Mouse (Mus musculus) heart, adult 2 months (tissue): Measurements from ENCODE around the gene Rab1b. TPM values are rescaled to one million over a fixed set of nuclear protein-coding genes. Genes with fewer than 3 reads are reported as not detected.

ENCODE experiments used
- DNase-seq, 2 experiments: peaks; one replicate each; pipeline ENCODE4 v3.0.0; 2021
- H3K27ac ChIP-seq: fragments of 200-600 bp; 2 replicates; pipeline ENCODE4 v1.8.1; 2022
- H3K27me3 ChIP-seq: fragments of 200-500 bp; 2 replicates; pipeline ENCODE4 v1.6.1; 2012; ENCODE audit warnings: mild to moderate bottlenecking, low read length, inconsistent platforms, mixed read lengths; ENCODE audit not compliant: control insufficient read depth, insufficient read depth
- H3K36me3 ChIP-seq: fragments of 200-500 bp; 2 replicates; pipeline ENCODE4 v1.6.1; 2012; ENCODE audit warnings: low read length, inconsistent platforms; ENCODE audit not compliant: control insufficient read depth, insufficient read depth
- H3K4me1 ChIP-seq: fragments of 200-500 bp; 2 replicates; pipeline ENCODE4 v1.6.1; 2011; ENCODE audit warnings: low read length; ENCODE audit not compliant: control insufficient read depth, insufficient read depth
- H3K4me3 ChIP-seq: fragments of 200-600 bp; 2 replicates; pipeline ENCODE4 v1.8.1; 2022
- H3K79me2 ChIP-seq: fragments of 200-500 bp; replicated peaks from 2 replicates; pipeline ENCODE4 v1.6.1; 2012; ENCODE audit warnings: mild to moderate bottlenecking, inconsistent platforms, low read length, moderate library complexity, mixed read lengths; ENCODE audit not compliant: control insufficient read depth, insufficient read depth
- H3K9ac ChIP-seq: fragments of 200-500 bp; 2 replicates; pipeline ENCODE4 v1.6.1; 2012; ENCODE audit warnings: low read depth, mild to moderate bottlenecking, control low read depth, inconsistent platforms, low read length, mixed read lengths
- CTCF ChIP-seq: fragments of 200-600 bp; IDR thresholded peaks from 2 replicates; pipeline ENCODE4 v1.8.1; 2022; ENCODE audit warnings: antibody characterized with exemption, mild to moderate bottlenecking, moderate library complexity
- EP300 ChIP-seq: fragments of 200-500 bp; IDR thresholded peaks from 2 replicates; pipeline ENCODE4 v1.6.1; 2011; ENCODE audit warnings: low read depth, low read length, control low read depth; ENCODE audit not compliant: insufficient read depth
- POLR2A ChIP-seq: fragments of 200-500 bp; IDR thresholded peaks from 2 replicates; pipeline ENCODE4 v1.6.1; 2011; ENCODE audit warnings: mild to moderate bottlenecking, low read depth, low read length, control low read depth; ENCODE audit not compliant: insufficient read depth
- WGBS: fragments of 180-500 bp; shearing (Covaris S2); methylation state at CpG from one replicate; pipeline ENCODE4 v1.1.7; 2018; 5-methylcytosine and 5-hydroxymethylcytosine counted together
- intact Hi-C: fragments of 180-260 bp; cut with DNase I; formaldehyde crosslinking; loops from one replicate; pipeline ENCODE4 v1.15.1; 2025
- polyA plus RNA-seq: library from polyadenylated mRNA; depleted of rRNA; stranded (reverse); fragments of >200 nt; gene quantifications from 2 replicates; pipeline ENCODE4 v1.2.3, GENCODE M21; 2012; rRNA removed
- total RNA-seq, 2 experiments: library from RNA; stranded (reverse); gene quantifications; 2 replicates each; pipeline ENCODE4 v1.2.3; 2021

The Rab1b gene
- total and polyA plus RNA-seq, 3 experiments, result 173 to 221 (median 195) TPM

- Histone ChIP-seq H3K79me2 (no peaks in the 10 kb centered on the region), H3K36me3 (no peaks in the 10 kb centered on the region), H3K4me1 (peaks cover 4% of the 10 kb centered on the region), H3K27me3 (no peaks in the 10 kb centered on the region), H3K9ac (no peak overlapping the region), H3K27ac (no peak overlapping the region), H3K4me3 (no peak overlapping the region)
- WGBS, result 91% methylated on average over 6 of the region's 6 CpGs
- TF ChIP-seq POLR2A, result no peak
- no peak for TF ChIP-seq CTCF
- TF ChIP-seq EP300, result no peak
- no peak for DNase-seq
- intact Hi-C loops, result no loop called here
Observed at GRCm38 (mm10) chr19:5049325-5049724, 57.5 kb downstream of the Rab1b start.

Other genes with a start within 250 kb of the Rab1b start
- gene Actn3, start 229.2 kb downstream of the Rab1b start, total RNA-seq, result under 1 TPM; 0.39 TPM
- gene Actn3, start 229.2 kb downstream of the Rab1b start, polyA plus RNA-seq, result 0.57 and 0.76 TPM in 2 replicates
- gene Zdhhc24, start 228.4 kb downstream of the Rab1b start, total RNA-seq, result 1 to 10 TPM; 2.3 to 3.0 TPM
- gene Zdhhc24, start 228.4 kb downstream of the Rab1b start, polyA plus RNA-seq, result 7.8 and 7.9 TPM in 2 replicates
- 1 to 10 TPM; 3.5 to 4.5 TPM for gene Bbs1, start 200.4 kb downstream of the Rab1b start, total RNA-seq
- 2.3 and 3.9 TPM in 2 replicates for gene Bbs1, start 200.4 kb downstream of the Rab1b start, polyA plus RNA-seq
- gene Dpp3, start 178.8 kb downstream of the Rab1b start, total RNA-seq, result 10 to 100 TPM; 12.7 to 16.3 TPM
- 36.1 and 41.0 TPM in 2 replicates for gene Dpp3, start 178.8 kb downstream of the Rab1b start, polyA plus RNA-seq
- gene Peli3, start 163.9 kb downstream of the Rab1b start, total RNA-seq, result 1 to 10 TPM; 2.4 to 2.5 TPM
- 1.9 and 2.5 TPM in 2 replicates for gene Peli3, start 163.9 kb downstream of the Rab1b start, polyA plus RNA-seq
- 10 to 100 TPM; 61.0 to 67.4 TPM for gene Mrpl11, start 144.9 kb downstream of the Rab1b start, total RNA-seq
- gene Mrpl11, start 144.9 kb downstream of the Rab1b start, polyA plus RNA-seq, result 45.2 and 48.5 TPM in 2 replicates
- not detected for gene Npas4, start 116.8 kb downstream of the Rab1b start, total RNA-seq
- 0.41 and 0.62 TPM in 2 replicates for gene Npas4, start 116.8 kb downstream of the Rab1b start, polyA plus RNA-seq
- 10 to 100 TPM; 10.8 to 11.4 TPM for gene Slc29a2, start 83.2 kb downstream of the Rab1b start, total RNA-seq
- gene Slc29a2, start 83.2 kb downstream of the Rab1b start, polyA plus RNA-seq, result 35.7 and 42.8 TPM in 2 replicates
- 10 to 100 TPM; 43.2 to 43.8 TPM for gene B4gat1, start 68.2 kb downstream of the Rab1b start, total RNA-seq
- gene B4gat1, start 68.2 kb downstream of the Rab1b start, polyA plus RNA-seq, result 43.2 and 48.8 TPM in 2 replicates
- gene AC124502.3, start 68.2 kb downstream of the Rab1b start, total RNA-seq, result 1 to 10 TPM; 1.3 to 2.3 TPM
- 0.08 and 0.15 TPM in 2 replicates for gene AC124502.3, start 68.2 kb downstream of the Rab1b start, polyA plus RNA-seq
- gene Brms1, start 65.7 kb downstream of the Rab1b start, total RNA-seq, result 10 to 100 TPM; 14.3 to 16.9 TPM
- gene Brms1, start 65.7 kb downstream of the Rab1b start, polyA plus RNA-seq, result 17.0 and 18.1 TPM in 2 replicates
- 1 to 10 TPM; 1.2 to 1.8 TPM for gene Rin1, start 56.6 kb downstream of the Rab1b start, total RNA-seq
- 2.1 and 3.0 TPM in 2 replicates for gene Rin1, start 56.6 kb downstream of the Rab1b start, polyA plus RNA-seq
- gene Cd248, start 39.0 kb downstream of the Rab1b start, total RNA-seq, result 10 to 100 TPM in 1 of 2 experiments, 1 to 10 TPM in 1; 9.3 to 12.2 TPM
- gene Cd248, start 39.0 kb downstream of the Rab1b start, polyA plus RNA-seq, result 18.1 and 20.0 TPM in 2 replicates
- gene Tmem151a, start 21.5 kb downstream of the Rab1b start, total RNA-seq, result 1 to 10 TPM; 2.6 to 2.8 TPM
- 1.9 and 3.3 TPM in 2 replicates for gene Tmem151a, start 21.5 kb downstream of the Rab1b start, polyA plus RNA-seq
- 100 to 1,000 TPM in 1 of 2 experiments, 10 to 100 TPM in 1; 90.8 to 108 TPM for gene Yif1a, start 18.5 kb downstream of the Rab1b start, total RNA-seq
- gene Yif1a, start 18.5 kb downstream of the Rab1b start, polyA plus RNA-seq, result 242 and 247 TPM in 2 replicates
- not detected for gene Cnih2, start 8.6 kb downstream of the Rab1b start, total RNA-seq
- gene Cnih2, start 8.6 kb downstream of the Rab1b start, polyA plus RNA-seq, result 0.53 and 0.70 TPM in 2 replicates
- 10 to 100 TPM; 49.0 to 50.6 TPM for gene Klc2, start 11.5 kb upstream of the Rab1b start, total RNA-seq
- 56.7 and 57.4 TPM in 2 replicates for gene Klc2, start 11.5 kb upstream of the Rab1b start, polyA plus RNA-seq
- gene Pacs1, start 166.0 kb upstream of the Rab1b start, total RNA-seq, result 10 to 100 TPM; 20.8 to 21.6 TPM
- 25.7 and 28.5 TPM in 2 replicates for gene Pacs1, start 166.0 kb upstream of the Rab1b start, polyA plus RNA-seq
- 100 to 1,000 TPM; 103 to 121 TPM for gene Sf3b2, start 188.4 kb upstream of the Rab1b start, total RNA-seq
- gene Sf3b2, start 188.4 kb upstream of the Rab1b start, polyA plus RNA-seq, result 83.1 and 94.5 TPM in 2 replicates
- gene Gal3st3, start 191.3 kb upstream of the Rab1b start, total RNA-seq, result 10 to 100 TPM; 27.2 to 29.9 TPM
- gene Gal3st3, start 191.3 kb upstream of the Rab1b start, polyA plus RNA-seq, result 35.5 and 36.1 TPM in 2 replicates
- not detected for gene Catsper1, start 228.7 kb upstream of the Rab1b start, total RNA-seq
- gene Catsper1, start 228.7 kb upstream of the Rab1b start, polyA plus RNA-seq, result 0.16 TPM in 1 of 2 replicates, not detected in the other
- gene Cst6, start 242.5 kb upstream of the Rab1b start, total RNA-seq, result 10 to 100 TPM; 10.9 to 16.8 TPM
- gene Cst6, start 242.5 kb upstream of the Rab1b start, polyA plus RNA-seq, result 5.7 and 10.4 TPM in 2 replicates